Mouse (Mus musculus): ENCODE results near the gene Mycbp2. TPM values are rescaled to one million over a fixed set of nuclear protein-coding genes. Genes with fewer than 3 reads are reported as not detected.
A peak's percentile ranks its signal among the peaks of the same experiment; 100 is the strongest.

The Mycbp2 gene
- polyA plus RNA-seq, 1 experiment from 2014 or later, result 11.2 TPM

- no peaks in the 10 kb centered on the region for H3K27me3 ChIP-seq (replicated peaks)
- no peak for ATAC-seq
- no peaks in the 10 kb centered on the region for H3K9me3 ChIP-seq (replicated peaks)
- peaks cover 13% of the 10 kb centered on the region for H3K4me1 ChIP-seq
- H3K9ac ChIP-seq, result no peak overlapping the region
- H3K4me2 ChIP-seq, result peak overlapping the region; percentile 28; the same call in 1 of the 2 replicates
- no peak overlapping the region for H3K27ac ChIP-seq
- no peak overlapping the region for H3K4me3 ChIP-seq
- WGBS (ENCODE audit: insufficient replicate concordance), result 13% methylated on average over 10 of the region's 10 CpGs
- H3K36me3 ChIP-seq, result no peaks in the 10 kb centered on the region
These were observed 281.1 kb downstream of the Mycbp2 start for GRCm38 (mm10) chr14:103065294-103066167.

Other genes starting within 250 kb of the Mycbp2 start
- gene Fbxl3, start 247.2 kb downstream of the Mycbp2 start, polyA plus RNA-seq (2016; fragmentation: Nextera tagmentation; extraction: Ambion mirVana), result 14.7 and 16.4 TPM in 2 replicates
- 0.16 and 0.17 TPM in 2 replicates for gene Scel, start 166.5 kb upstream of the Mycbp2 start, polyA plus RNA-seq (2016; fragmentation: Nextera tagmentation; extraction: Ambion mirVana)